Mouse (Mus musculus) kidney, embryonic 16.5 days (tissue): Measurements from ENCODE around the gene Hnf4a. TPM values are rescaled to one million over a fixed set of nuclear protein-coding genes. Genes with fewer than 3 reads are reported as not detected.
"Not testable (repeated sequence)": the region's sequence is repeated elsewhere in the genome, so short reads cannot be mapped to it uniquely, and the experiment has no call there.

ENCODE experiments used
- ATAC-seq: fragments of 200-750 bp; cut with Nextera tagmentation; 2 replicates; pipeline ENCODE4 v1.8.0; 2017; ENCODE audit warnings: moderate TSS enrichment; ENCODE audit not compliant: low FRiP score, low TSS enrichment
- H3K27ac ChIP-seq: fragments of 300-500 bp; sonication (generic); 2 replicates; pipeline ENCODE4 v1.5.1; 2014; ENCODE audit warnings: low read length
- H3K27me3 ChIP-seq: fragments of 300-500 bp; sonication (generic); 2 replicates; pipeline ENCODE4 v1.6.1; 2014; ENCODE audit warnings: low read length, control low read depth, mixed read lengths; ENCODE audit not compliant: insufficient read depth
- H3K36me3 ChIP-seq: fragments of 300-500 bp; sonication (generic); 2 replicates; pipeline ENCODE4 v1.6.1; 2014; ENCODE audit warnings: low read length, control low read depth, mixed read lengths; ENCODE audit not compliant: insufficient read depth
- H3K4me1 ChIP-seq: fragments of 300-500 bp; sonication (generic); 2 replicates; pipeline ENCODE4 v1.6.1; 2014; ENCODE audit warnings: low read length, control low read depth, mixed read lengths; ENCODE audit not compliant: insufficient read depth
- H3K4me2 ChIP-seq: fragments of 300-500 bp; sonication (generic); replicated peaks from 2 replicates; pipeline ENCODE4 v1.6.1; 2014; ENCODE audit warnings: low read depth, low read length
- H3K4me3 ChIP-seq: fragments of 300-500 bp; sonication (generic); 2 replicates; pipeline ENCODE4 v1.5.1; 2014; ENCODE audit warnings: mild to moderate bottlenecking, low read length
- H3K9ac ChIP-seq: fragments of 300-500 bp; sonication (generic); replicated peaks from 2 replicates; pipeline ENCODE4 v1.6.1; 2014; ENCODE audit warnings: low read length
- H3K9me3 ChIP-seq: fragments of 300-500 bp; sonication (generic); 2 replicates; pipeline ENCODE4 v1.6.1; 2016; ENCODE audit warnings: low read length, control low read depth
- WGBS: fragments of 180-500 bp; shearing (Covaris S2); extraction: QIAGEN DNeasy Blood & Tissue Kit; methylation state at CpG from one replicate; pipeline ENCODE4 v1.1.7; 2014; 5-methylcytosine and 5-hydroxymethylcytosine counted together
- polyA plus RNA-seq: library from polyadenylated mRNA; unstranded; fragments of >200 nt; fragmentation: Nextera tagmentation; extraction: Ambion mirVana; gene quantifications from 2 replicates; pipeline ENCODE4 v1.2.1, GENCODE M21; 2015

Hnf4a gene
- polyA plus RNA-seq = 25.0 and 25.8 TPM in 2 replicates

DNA sequence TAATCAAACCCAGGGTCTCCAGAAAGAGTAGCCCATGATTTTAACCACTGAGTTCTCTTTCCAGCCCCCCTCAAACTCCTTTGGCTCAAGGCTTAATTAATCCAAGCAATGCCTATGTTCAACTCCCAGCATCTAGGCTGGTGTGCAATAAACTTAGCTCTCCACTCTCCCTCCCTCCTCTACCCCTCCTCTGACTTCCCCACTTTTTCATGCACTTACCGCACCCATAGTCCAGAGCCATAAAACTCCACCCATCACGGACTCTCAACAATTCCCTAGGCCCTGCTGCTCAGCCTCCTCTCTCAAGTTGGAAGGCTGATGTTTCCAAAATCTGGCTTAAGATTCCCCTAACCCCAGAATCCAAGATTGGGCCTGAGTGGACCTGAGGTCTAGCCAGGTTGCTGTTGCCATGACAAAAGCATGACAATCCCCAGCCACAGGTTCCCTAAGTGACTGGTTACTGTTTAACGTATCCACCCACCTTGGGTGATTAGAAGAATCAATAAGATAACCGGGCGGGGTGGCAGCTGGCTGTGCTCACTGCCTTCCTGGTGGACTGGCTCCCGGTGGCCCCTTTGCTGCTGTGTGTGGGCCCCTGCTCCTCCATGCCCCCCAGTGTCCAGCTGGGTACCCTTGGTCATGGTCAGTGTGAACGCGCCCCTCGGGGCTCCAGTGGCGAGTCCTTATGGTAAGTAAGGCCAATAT lies at the start of gene Hnf4a:
Hnf4a (plus strand) TSS at position 509 of the 705 bp plus-strand sequence.
- Histone ChIP-seq H3K4me3 (no peak within 1 kb of the TSS), H3K9me3 (no peaks in the 10 kb centered on the region), H3K36me3 (no peaks in the 10 kb centered on the region), H3K27ac (no peak within 1 kb of the TSS), H3K9ac (no peak within 1 kb of the TSS), H3K27me3 (no peaks in the 10 kb centered on the region), H3K4me1 (no peaks in the 10 kb centered on the region), H3K4me2 (no peak within 1 kb of the TSS)
- no peak for ATAC-seq
- 75% methylated on average over 10 of the region's 10 CpGs for WGBS

- Histone ChIP-seq H3K9me3 (no peaks in the 10 kb centered on the region), H3K27ac (no peak overlapping the region), H3K9ac (no peak overlapping the region), H3K36me3 (no peaks in the 10 kb centered on the region), H3K4me3 (no peak overlapping the region), H3K27me3 (peaks cover 12% of the 10 kb centered on the region), H3K4me1 (no peaks in the 10 kb centered on the region), H3K4me2 (no peak overlapping the region)
- WGBS = 48% methylated on average over 27 of the region's 27 CpGs
- ATAC-seq = no peak
Observed at GRCm38 (mm10) chr2:163458539-163459265, 47.9 kb upstream of the Hnf4a start.

DNA sequence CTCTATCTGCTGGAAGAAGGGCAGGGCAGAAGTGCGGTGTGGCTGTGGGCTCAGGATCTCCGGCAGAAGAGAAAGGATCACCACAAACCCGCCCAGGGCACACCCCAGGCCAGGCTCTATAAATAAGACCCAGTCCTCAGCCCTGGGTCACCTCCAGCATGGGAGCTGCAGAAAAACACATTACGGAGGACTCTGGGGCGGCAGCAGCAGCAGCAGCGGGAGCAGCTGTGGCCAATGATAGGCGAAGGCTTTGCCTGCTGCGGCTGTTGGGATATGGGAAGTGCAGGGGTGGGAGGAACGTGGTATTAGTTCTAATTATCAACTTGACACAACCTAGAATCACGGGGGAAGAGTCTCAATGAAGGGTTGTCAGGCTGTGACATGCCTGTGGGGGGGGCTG lies 47.2 kb upstream of the Hnf4a start:
- no peaks in the 10 kb centered on the region for H3K4me1 ChIP-seq
- 38% methylated on average over 10 of the region's 10 CpGs for WGBS
- H3K36me3 ChIP-seq = no peaks in the 10 kb centered on the region
- H3K27me3 ChIP-seq = peaks cover 12% of the 10 kb centered on the region
- H3K4me2 ChIP-seq = no peak overlapping the region
- H3K4me3 ChIP-seq = no peak overlapping the region
- H3K27ac ChIP-seq = no peak overlapping the region
- no peaks in the 10 kb centered on the region for H3K9me3 ChIP-seq
- no peak overlapping the region for H3K9ac ChIP-seq
- ATAC-seq = no peak

- no peak for ATAC-seq
- no peaks in the 10 kb centered on the region for H3K36me3 ChIP-seq
- H3K4me1 ChIP-seq = no peaks in the 10 kb centered on the region
- no peaks in the 10 kb centered on the region for H3K9me3 ChIP-seq
- WGBS = 86% methylated on average over 8 of the region's 8 CpGs
- H3K27ac ChIP-seq = no peak overlapping the region
- peaks cover 12% of the 10 kb centered on the region for H3K27me3 ChIP-seq
- H3K4me2 ChIP-seq = no peak overlapping the region
- H3K9ac ChIP-seq = no peak overlapping the region
- no peak overlapping the region for H3K4me3 ChIP-seq
Observed at GRCm38 (mm10) chr2:163460622-163461021, 46.0 kb upstream of the Hnf4a start.

DNA sequence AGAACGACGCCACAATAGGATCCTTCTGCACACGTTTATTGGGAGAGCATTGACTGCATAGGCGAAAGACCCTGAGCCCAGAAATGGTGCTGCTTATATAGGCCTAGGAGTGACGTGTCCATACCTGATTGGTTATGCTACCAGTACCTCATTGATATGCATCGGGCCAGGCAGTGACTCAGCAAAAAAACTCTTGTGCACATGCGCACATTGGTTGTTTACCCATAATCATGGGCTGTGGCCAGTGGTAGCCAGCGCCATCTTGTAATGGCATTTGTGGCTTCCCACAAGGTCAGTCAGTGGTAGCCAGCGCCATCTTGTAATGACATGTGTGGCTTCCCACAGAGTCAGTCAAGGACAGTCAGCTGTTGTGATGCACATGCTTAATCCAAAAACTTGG lies 45.3 kb upstream of the Hnf4a start:
- peaks cover 12% of the 10 kb centered on the region for H3K27me3 ChIP-seq
- ATAC-seq = not testable (repeated sequence)

DNA sequence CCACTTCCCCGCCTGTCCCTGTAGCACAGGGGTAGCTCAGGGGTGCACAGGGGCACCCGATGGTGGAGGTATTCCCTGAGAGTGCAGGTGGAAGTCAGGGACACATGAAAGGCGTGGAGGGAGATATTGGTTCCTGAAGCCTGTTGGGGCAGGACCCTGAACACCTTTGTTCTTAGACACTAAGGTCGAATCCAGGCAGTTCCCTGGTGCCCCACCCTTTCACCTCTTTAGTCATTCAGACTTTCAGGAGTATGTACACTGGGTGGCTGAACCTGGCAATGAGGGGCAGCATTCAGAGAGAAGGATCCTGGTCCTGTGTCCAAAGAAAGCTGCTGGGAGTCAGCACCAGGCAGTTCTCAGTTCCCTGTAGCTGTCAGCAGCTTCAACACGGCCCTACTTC lies 44.2 kb upstream of the Hnf4a start:
- peaks cover 9% of the 10 kb centered on the region; the same call in 1 of the 2 replicates for H3K27me3 ChIP-seq
- WGBS = 73% methylated on average over 5 of the region's 5 CpGs
- H3K4me3 ChIP-seq = no peak overlapping the region
- no peak overlapping the region for H3K27ac ChIP-seq
- H3K4me2 ChIP-seq = no peak overlapping the region
- ATAC-seq = no peak
- H3K9ac ChIP-seq = no peak overlapping the region
- 0 out of 2 replicates have a peak, but pooled peaks cover 3% of the 10 kb centered on the region for H3K36me3 ChIP-seq
- no peaks in the 10 kb centered on the region for H3K4me1 ChIP-seq
- H3K9me3 ChIP-seq = no peaks in the 10 kb centered on the region

More for the DNA sequence above, 45.3 kb upstream of the Hnf4a start:
- WGBS = 95% methylated on average over 9 of the region's 9 CpGs
- not testable (repeated sequence) for H3K9ac ChIP-seq, H3K27ac ChIP-seq, H3K9me3 ChIP-seq, H3K4me1 ChIP-seq, H3K4me3 ChIP-seq, H3K4me2 ChIP-seq, H3K36me3 ChIP-seq

- H3K27me3 ChIP-seq = peaks cover 9% of the 10 kb centered on the region; the same call in 1 of the 2 replicates
- H3K9me3 ChIP-seq = no peaks in the 10 kb centered on the region
- H3K9ac ChIP-seq = no peak overlapping the region
- no peak overlapping the region for H3K4me2 ChIP-seq
- no peak overlapping the region for H3K4me3 ChIP-seq
- H3K27ac ChIP-seq = no peak overlapping the region
- 75% methylated on average over 11 of the region's 11 CpGs for WGBS
- peaks cover 4% of the 10 kb centered on the region; the same call in 1 of the 2 replicates for H3K36me3 ChIP-seq
- no peaks in the 10 kb centered on the region for H3K4me1 ChIP-seq
- no peak for ATAC-seq
Observed at GRCm38 (mm10) chr2:163462801-163463200, 43.8 kb upstream of the Hnf4a start.

- no peak for ATAC-seq
- Histone ChIP-seq H3K4me3 (no peak overlapping the region), H3K4me1 (no peaks in the 10 kb centered on the region), H3K4me2 (no peak overlapping the region), H3K9ac (no peak overlapping the region), H3K27ac (no peak overlapping the region), H3K36me3 (peaks cover 8% of the 10 kb centered on the region; the same call in 1 of the 2 replicates), H3K27me3 (peaks cover 9% of the 10 kb centered on the region; the same call in 1 of the 2 replicates), H3K9me3 (no peaks in the 10 kb centered on the region)
- 56% methylated on average over 10 of the region's 10 CpGs for WGBS
Observed at GRCm38 (mm10) chr2:163463251-163463769, 43.3 kb upstream of the Hnf4a start.

- 75% methylated on average over 4 of the region's 4 CpGs for WGBS
Observed at GRCm38 (mm10) chr2:163463998-163464397, 42.6 kb upstream of the Hnf4a start.

More at GRCm38 (mm10) chr2:163463998-163464397, 42.6 kb upstream of the Hnf4a start:
- no peaks in the 10 kb centered on the region for H3K4me1 ChIP-seq
- no peak overlapping the region for H3K4me2 ChIP-seq
- peaks cover 6% of the 10 kb centered on the region; the same call in 1 of the 2 replicates for H3K27me3 ChIP-seq
- H3K4me3 ChIP-seq = no peak overlapping the region
- no peak overlapping the region for H3K9ac ChIP-seq
- no peak overlapping the region for H3K27ac ChIP-seq
- no peaks in the 10 kb centered on the region for H3K9me3 ChIP-seq
- H3K36me3 ChIP-seq = peaks cover 14% of the 10 kb centered on the region; the same call in 1 of the 2 replicates
- ATAC-seq = no peak
